Mouse (Mus musculus) activated CD4-positive, CD25-positive, alpha-beta regulatory T cell (primary cell): ENCODE data around the gene Erbb2. TPM values are rescaled to one million over a fixed set of nuclear protein-coding genes. Genes with fewer than 3 reads are reported as not detected.

ENCODE experiments used
- polyA plus RNA-seq, 2 experiments: library from polyadenylated mRNA; unstranded; fragments of 100-300 nt; shearing (Covaris generic); gene quantifications; one replicate each; pipeline ENCODE4 v1.2.1; 2017

Erbb2 gene
- under 1 TPM in 1 of 2 experiments, not detected in 1; 0.99 TPM for polyA plus RNA-seq

DNA sequence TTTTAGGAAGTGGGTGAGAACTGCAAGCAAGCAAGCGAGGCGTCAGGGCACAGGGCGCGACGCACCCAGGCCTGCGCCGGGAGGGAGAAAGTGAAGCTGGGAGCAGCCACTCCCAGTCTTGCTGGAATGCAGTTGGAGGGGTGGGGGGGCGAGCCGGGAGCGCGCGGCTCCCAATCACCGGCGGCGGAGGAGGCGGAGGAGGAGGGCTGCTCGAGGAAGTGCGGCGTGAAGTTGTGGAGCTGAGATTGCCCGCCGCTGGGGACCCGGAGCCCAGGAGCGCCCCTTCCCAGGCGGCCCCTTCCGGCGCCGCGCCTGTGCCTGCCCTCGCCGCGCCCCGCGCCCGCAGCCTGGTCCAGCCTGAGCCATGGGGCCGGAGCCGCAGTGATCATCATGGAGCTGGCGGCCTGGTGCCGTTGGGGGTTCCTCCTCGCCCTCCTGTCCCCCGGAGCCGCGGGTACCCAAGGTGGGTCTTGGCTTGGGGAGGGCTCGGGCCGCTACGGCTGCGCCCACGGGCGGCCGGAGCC is at the start of gene Erbb2:
Gene Erbb2, plus strand, starts transcription at position 198 of the 524 bp plus-strand sequence.

DNA sequence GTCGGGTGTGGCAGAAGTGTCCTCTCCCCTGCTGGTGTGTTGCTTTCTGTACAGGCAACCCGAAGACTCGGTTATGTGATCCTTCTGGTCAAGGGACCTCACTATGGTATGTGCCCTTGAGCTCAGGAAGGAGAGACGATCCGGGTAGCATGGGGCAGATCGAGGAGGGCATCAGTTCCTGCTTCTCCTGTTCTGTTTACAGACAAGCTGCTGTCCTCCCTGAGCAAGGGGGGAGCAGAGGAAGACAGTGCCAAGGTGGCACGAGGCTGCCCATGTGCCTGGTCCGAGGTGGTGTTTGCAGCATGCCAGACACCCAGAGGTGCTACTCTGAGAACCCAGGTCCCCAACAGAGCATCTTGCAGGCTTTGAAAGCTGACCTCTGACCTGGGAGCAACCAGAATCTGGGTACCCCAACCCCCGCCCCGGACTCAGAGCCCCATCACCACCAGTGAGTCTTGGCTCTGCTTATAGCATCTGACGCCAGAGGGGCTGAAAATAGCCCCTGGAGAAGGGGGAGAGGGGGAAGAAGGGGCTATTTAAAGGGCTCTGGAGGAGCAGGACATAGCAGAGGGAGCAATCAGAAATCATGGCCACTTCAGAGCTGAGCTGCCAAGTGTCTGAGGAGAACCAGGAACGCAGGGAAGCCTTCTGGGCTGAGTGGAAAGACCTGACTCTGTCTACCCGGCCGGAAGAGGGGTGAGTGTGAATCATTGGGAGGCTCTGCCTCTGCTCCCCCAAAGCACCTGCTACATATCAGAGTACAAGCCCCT is 28.8 kb upstream of the Erbb2 start, which contains the start of gene Tcap:
Gene Tcap, plus strand, starts transcription at position 551 of the 770 bp plus-strand sequence.

DNA sequence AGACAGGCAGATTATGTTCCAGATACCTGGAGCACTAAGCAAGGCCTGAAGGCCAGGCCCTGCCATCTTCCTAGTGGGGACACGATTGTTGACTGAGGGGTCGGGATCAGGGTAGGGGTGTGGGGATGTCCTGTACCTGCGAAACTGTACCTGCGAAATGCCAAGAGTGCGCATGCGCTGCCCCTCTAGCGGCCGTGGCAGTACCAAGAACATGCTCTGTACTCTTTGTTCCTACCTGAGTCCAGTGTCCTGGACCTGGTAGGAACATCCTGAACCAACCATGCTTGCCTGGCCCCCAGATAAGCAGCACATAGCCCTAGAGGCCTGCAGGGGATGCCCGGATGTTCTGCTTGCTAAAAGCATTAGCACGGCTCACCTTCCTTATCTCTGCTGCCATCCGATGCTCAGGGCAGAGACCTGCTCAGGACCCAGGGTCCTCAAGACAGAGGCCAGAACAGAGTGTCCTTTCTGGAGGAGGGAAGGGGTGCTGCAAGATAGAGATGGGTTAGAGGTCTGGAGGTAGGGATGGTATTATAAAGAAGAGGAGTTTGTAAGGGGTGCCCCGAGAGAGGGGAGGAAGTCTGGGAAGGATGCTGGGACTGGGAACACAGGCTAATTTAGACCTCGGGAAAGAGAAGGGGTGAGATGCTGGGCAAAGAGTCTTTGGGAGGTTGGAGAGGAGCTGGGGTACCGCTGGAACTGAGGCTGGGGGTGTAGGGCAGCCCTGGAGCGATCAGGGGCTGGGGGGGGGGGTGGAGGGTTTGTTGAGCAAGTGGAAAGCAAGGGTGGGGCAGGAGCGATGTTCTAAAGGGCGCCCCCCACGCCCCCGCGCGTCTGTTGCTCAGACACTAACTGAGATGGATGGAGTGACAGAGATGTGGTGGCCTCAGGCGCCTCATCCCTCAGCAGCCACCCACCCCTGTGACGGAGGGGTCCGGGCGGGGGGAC is 26.4 kb upstream of the Erbb2 start, which contains the start of gene Pnmt:
Gene Pnmt, plus strand, starts transcription at position 813 of the 948 bp plus-strand sequence.

DNA sequence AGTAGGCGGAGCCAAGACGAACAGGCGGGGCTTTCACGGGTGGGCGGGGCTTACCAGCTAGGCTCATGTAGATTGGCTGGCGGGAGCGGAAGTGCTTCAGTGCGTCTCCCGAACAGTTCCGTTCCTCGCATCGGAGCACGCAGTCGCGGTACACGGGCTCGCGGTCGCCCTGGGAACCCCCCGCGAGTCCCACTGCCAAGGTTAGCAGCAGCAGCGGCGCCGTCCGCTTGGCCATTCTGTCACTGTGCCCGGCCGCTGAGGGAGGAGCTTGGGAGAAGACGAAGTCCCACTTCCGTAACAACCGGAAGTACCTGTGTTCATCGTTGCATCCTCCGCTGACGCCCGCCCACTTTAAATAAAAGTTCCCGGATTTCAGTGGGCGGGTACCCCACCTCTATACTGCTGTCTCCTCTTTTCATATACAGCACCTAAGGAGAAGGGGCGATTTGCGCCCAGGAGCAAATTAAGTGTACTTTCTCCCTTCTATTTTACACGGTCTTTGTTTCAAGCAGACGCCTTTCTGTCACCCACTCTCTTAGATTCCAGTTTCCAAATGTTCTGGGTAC is 12.0 kb upstream of the Erbb2 start, which contains the start of gene Pgap3:
Gene Pgap3, minus strand, starts transcription at position 330 of the 566 bp plus-strand sequence.

DNA sequence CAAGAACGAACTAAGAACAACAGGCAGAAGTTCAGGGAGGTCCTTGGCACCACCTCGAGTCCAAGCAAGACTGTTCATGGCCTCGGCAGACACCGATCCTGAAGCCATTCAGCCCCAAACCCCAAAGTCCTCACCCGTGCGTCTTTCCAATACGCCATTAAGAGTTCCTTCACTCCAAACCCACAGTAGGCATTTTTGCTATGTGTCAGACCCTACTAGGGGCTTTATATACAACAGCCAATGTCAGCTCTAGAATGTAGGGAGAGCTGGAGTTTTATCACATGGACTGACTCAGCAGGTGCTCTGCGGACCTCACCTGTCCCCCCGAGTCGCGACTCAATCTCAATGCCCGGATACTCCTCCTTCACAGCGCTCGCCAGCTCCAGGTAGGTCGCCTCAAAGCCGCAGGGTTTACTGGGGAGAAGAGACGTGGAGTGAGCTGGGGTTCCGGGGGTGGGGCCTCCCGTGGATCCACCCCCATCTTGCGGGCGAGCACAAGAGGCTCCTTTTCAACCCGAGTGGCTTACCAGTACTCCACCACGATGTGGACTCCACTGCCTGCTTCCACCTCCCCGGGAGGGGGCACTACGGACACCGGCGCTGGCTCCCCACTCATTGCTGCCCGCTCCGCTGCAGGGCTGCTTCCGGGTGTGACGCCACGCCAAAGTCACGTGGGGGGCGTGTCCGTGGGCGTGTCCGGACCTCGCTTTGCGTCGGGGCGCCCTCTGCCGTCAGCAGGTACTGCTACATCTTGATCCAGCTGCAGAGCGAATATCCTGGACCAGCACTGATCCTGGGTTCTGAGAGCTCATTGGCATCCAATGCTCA is 26.3 kb downstream of the Erbb2 start, which contains the start of gene Mien1:
Gene Mien1, minus strand, starts transcription at position 661 of the 828 bp plus-strand sequence.

DNA sequence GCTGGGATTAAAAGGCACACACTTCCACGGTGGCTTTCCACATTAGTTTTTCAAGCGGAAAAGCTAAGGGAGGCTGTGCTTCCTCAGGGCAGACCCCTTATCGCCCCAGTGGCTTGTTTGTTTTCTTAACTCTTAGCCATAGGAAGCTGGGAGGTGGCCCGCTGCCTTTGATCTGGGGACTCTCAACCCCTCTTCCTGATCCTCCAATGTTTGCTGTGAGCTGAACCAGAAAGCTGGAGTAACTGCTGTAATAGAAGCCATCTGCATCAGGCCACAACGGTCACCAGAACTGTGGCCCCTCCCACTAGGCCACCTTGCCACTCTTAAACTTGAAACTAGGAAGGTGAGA is 33.9 kb downstream of the Erbb2 start, which contains the start of gene Grb7:
Gene Grb7, plus strand, starts transcription at position 182 of the 349 bp plus-strand sequence.

Other genes with a start within 250 kb of the Erbb2 start
- gene Med1, start 219.2 kb upstream of the Erbb2 start, polyA plus RNA-seq: 10 to 100 TPM; 31.7 to 44.3 TPM
- 10 to 100 TPM; 16.4 to 18.7 TPM for gene Cdk12, start 209.4 kb upstream of the Erbb2 start, polyA plus RNA-seq
- gene Neurod2, start 82.8 kb upstream of the Erbb2 start, polyA plus RNA-seq: under 1 TPM in 1 of 2 experiments, not detected in 1; 0.05 TPM
- under 1 TPM in 1 of 2 experiments, not detected in 1; 0.39 TPM for gene Ppp1r1b, start 64.1 kb upstream of the Erbb2 start, polyA plus RNA-seq
- gene Stard3, start 54.1 kb upstream of the Erbb2 start, polyA plus RNA-seq: 10 to 100 TPM; 43.8 to 54.6 TPM
- not detected for gene Tcap, start 28.7 kb upstream of the Erbb2 start, polyA plus RNA-seq
- gene Pnmt, start 26.0 kb upstream of the Erbb2 start, polyA plus RNA-seq: not detected
- gene Pgap3, start 12.0 kb upstream of the Erbb2 start, polyA plus RNA-seq: 10 to 100 TPM in 1 of 2 experiments, 1 to 10 TPM in 1; 5.4 to 11.7 TPM
- 100 to 1,000 TPM; 164 to 186 TPM for gene Mien1, start 26.5 kb downstream of the Erbb2 start, polyA plus RNA-seq
- gene Grb7, start 33.9 kb downstream of the Erbb2 start, polyA plus RNA-seq: 10 to 100 TPM in 1 of 2 experiments, 1 to 10 TPM in 1; 2.2 to 10.1 TPM
- gene Ikzf3, start 133.6 kb downstream of the Erbb2 start, polyA plus RNA-seq: 100 to 1,000 TPM; 115 to 157 TPM
- 1 to 10 TPM; 2.1 to 7.1 TPM for gene Zpbp2, start 138.6 kb downstream of the Erbb2 start, polyA plus RNA-seq
- gene Ormdl3, start 174.9 kb downstream of the Erbb2 start, polyA plus RNA-seq: 10 to 100 TPM; 60.0 to 64.2 TPM
- gene Lrrc3c, start 185.8 kb downstream of the Erbb2 start, polyA plus RNA-seq: not detected
- 1 to 10 TPM; 4.5 to 5.4 TPM for gene Gm12355, start 213.2 kb downstream of the Erbb2 start, polyA plus RNA-seq
- under 1 TPM in 1 of 2 experiments, not detected in 1; 0.23 TPM for gene Gsdma3, start 213.9 kb downstream of the Erbb2 start, polyA plus RNA-seq
- gene Gsdma2, start 234.3 kb downstream of the Erbb2 start, polyA plus RNA-seq: under 1 TPM in 1 of 2 experiments, not detected in 1; 0.45 TPM